Mouse (Mus musculus) bone marrow macrophage, adult 2 months (primary cell): ENCODE measurements around the gene Slc34a3.

ENCODE experiments used
- CTCF ChIP-seq: IDR thresholded peaks from 2 replicates; pipeline ENCODE4 v1.5.1; 2012; ENCODE audit warnings: low read depth, mild to moderate bottlenecking, low read length, moderate library complexity
- POLR2A ChIP-seq: IDR thresholded peaks from 2 replicates; pipeline ENCODE4 v1.6.1; 2012; ENCODE audit warnings: mild to moderate bottlenecking, low read depth, low read length, borderline replicate concordance

- TF ChIP-seq CTCF (no peak), POLR2A (no peak)
Observed at GRCm38 (mm10) chr2:25197191-25197590, 37.0 kb downstream of the Slc34a3 start.
